Mouse (Mus musculus) midbrain, embryonic 16.5 days (tissue): ENCODE data around the gene Usp36. TPM values are rescaled to one million over a fixed set of nuclear protein-coding genes. Genes with fewer than 3 reads are reported as not detected.

Experiments
- ATAC-seq: fragments of 200-750 bp; cut with Nextera tagmentation; 2 replicates; pipeline ENCODE4 v1.8.0; 2017; ENCODE audit warnings: moderate TSS enrichment
- H3K27ac ChIP-seq: fragments of 300-500 bp; sonication (generic); 2 replicates; pipeline ENCODE4 v1.5.1; 2014; ENCODE audit warnings: mild to moderate bottlenecking, low read length, mixed read lengths
- H3K27me3 ChIP-seq: fragments of 300-500 bp; sonication (generic); 2 replicates; pipeline ENCODE4 v1.6.1; 2014; ENCODE audit warnings: low read depth, low read length, mixed read lengths; ENCODE audit not compliant: control insufficient read depth, insufficient read depth
- H3K36me3 ChIP-seq: fragments of 300-500 bp; sonication (generic); 2 replicates; pipeline ENCODE4 v1.6.1; 2014; ENCODE audit warnings: mild to moderate bottlenecking, low read length, moderate library complexity, mixed read lengths; ENCODE audit not compliant: control insufficient read depth, insufficient read depth
- H3K4me1 ChIP-seq: fragments of 300-500 bp; sonication (generic); 2 replicates; pipeline ENCODE4 v1.6.1; 2014; ENCODE audit warnings: mild to moderate bottlenecking, low read length, mixed read lengths; ENCODE audit not compliant: control insufficient read depth, insufficient read depth
- H3K4me2 ChIP-seq: fragments of 300-500 bp; sonication (generic); 2 replicates; pipeline ENCODE4 v1.6.1; 2014; ENCODE audit warnings: mild to moderate bottlenecking, low read length, mixed read lengths
- H3K4me3 ChIP-seq: fragments of 300-500 bp; sonication (generic); 2 replicates; pipeline ENCODE4 v1.5.1; 2014; ENCODE audit warnings: low read depth, mild to moderate bottlenecking, low read length, moderate library complexity, mixed read lengths
- H3K9ac ChIP-seq: fragments of 300-500 bp; sonication (generic); 2 replicates; pipeline ENCODE4 v1.6.1; 2014; ENCODE audit warnings: low read depth, low read length, mixed read lengths
- H3K9me3 ChIP-seq: fragments of 300-500 bp; sonication (generic); replicated peaks from 2 replicates; pipeline ENCODE4 v1.6.1; 2014; ENCODE audit warnings: mild to moderate bottlenecking, low read length, mixed read lengths; ENCODE audit not compliant: control insufficient read depth, poor library complexity, severe bottlenecking
- WGBS: fragments of 180-500 bp; shearing (Covaris S2); extraction: QIAGEN DNeasy Blood & Tissue Kit; methylation state at CpG from one replicate; pipeline ENCODE4 v1.1.7; 2014; 5-methylcytosine and 5-hydroxymethylcytosine counted together
- polyA plus RNA-seq: library from polyadenylated mRNA; unstranded; fragments of >200 nt; fragmentation: Nextera tagmentation; extraction: Ambion mirVana; gene quantifications from 2 replicates; pipeline ENCODE4 v1.2.1, GENCODE M21; 2015

Usp36 gene
- polyA plus RNA-seq, 1 experiment from 2014 or later, result 17.7 TPM

- no peaks in the 10 kb centered on the region for H3K9me3 ChIP-seq
- H3K36me3 ChIP-seq, result no peaks in the 10 kb centered on the region
- peak within 1 kb of the TSS; percentile 89 for H3K4me3 ChIP-seq
- peaks cover 13% of the 10 kb centered on the region for H3K4me1 ChIP-seq
- no peaks in the 10 kb centered on the region for H3K27me3 ChIP-seq
- under 1% methylated on average over 83 of the region's 86 CpGs for WGBS
- peak; percentile 93 for ATAC-seq
- peak within 1 kb of the TSS; percentile 90 for H3K9ac ChIP-seq
- peak within 1 kb of the TSS; percentile 68 for H3K27ac ChIP-seq
- H3K4me2 ChIP-seq, result peak within 1 kb of the TSS; percentile 96
Measured at GRCm38 (mm10) chr11:118248150-118249011, 41.7 kb downstream of the Usp36 start, which contains the start of gene Cyth1. Gene Cyth1 (minus strand): TSS chr11:118248592.

- Histone ChIP-seq H3K27ac (peak overlapping the region; percentile 68), H3K4me1 (peaks cover 13% of the 10 kb centered on the region), H3K9ac (peak overlapping the region; percentile 90), H3K27me3 (no peaks in the 10 kb centered on the region), H3K36me3 (no peaks in the 10 kb centered on the region), H3K4me2 (peak overlapping the region; percentile 96), H3K9me3 (no peaks in the 10 kb centered on the region), H3K4me3 (peak overlapping the region; percentile 89)
- peak; percentile 26 for ATAC-seq
- WGBS, result 2% methylated on average over 43 of the region's 43 CpGs
Measured at GRCm38 (mm10) chr11:118247359-118248095, 42.5 kb downstream of the Usp36 start.

- Histone ChIP-seq H3K4me2 (peak overlapping the region; percentile 96), H3K4me1 (peaks cover 13% of the 10 kb centered on the region), H3K27ac (no peak overlapping the region), H3K36me3 (no peaks in the 10 kb centered on the region), H3K27me3 (no peaks in the 10 kb centered on the region), H3K9me3 (no peaks in the 10 kb centered on the region), H3K9ac (peak overlapping the region; percentile 90), H3K4me3 (peak overlapping the region; percentile 89)
- WGBS, result 54% methylated on average over 5 of the region's 5 CpGs
- no peak for ATAC-seq
Measured at GRCm38 (mm10) chr11:118246724-118247123, 43.3 kb downstream of the Usp36 start.

- Histone ChIP-seq H3K9ac (no peak overlapping the region), H3K4me3 (no peak overlapping the region), H3K36me3 (no peaks in the 10 kb centered on the region), H3K27me3 (no peaks in the 10 kb centered on the region), H3K4me2 (no peak overlapping the region), H3K4me1 (peaks cover 17% of the 10 kb centered on the region), H3K9me3 (no peaks in the 10 kb centered on the region), H3K27ac (no peak overlapping the region)
- no peak for ATAC-seq
- WGBS, result 93% methylated on average over 2 of the region's 2 CpGs
Measured at GRCm38 (mm10) chr11:118245130-118245529, 44.9 kb downstream of the Usp36 start.

- Histone ChIP-seq H3K36me3 (no peaks in the 10 kb centered on the region), H3K4me2 (no peak overlapping the region), H3K9me3 (no peaks in the 10 kb centered on the region), H3K9ac (no peak overlapping the region), H3K27me3 (no peaks in the 10 kb centered on the region), H3K27ac (no peak overlapping the region), H3K4me1 (peaks cover 25% of the 10 kb centered on the region), H3K4me3 (no peak overlapping the region)
- WGBS, result 89% methylated on average over 6 of the region's 6 CpGs
- ATAC-seq, result no peak
Measured at GRCm38 (mm10) chr11:118243627-118244261, 46.3 kb downstream of the Usp36 start.

- ATAC-seq, result no peak
- Histone ChIP-seq H3K4me2 (no peak overlapping the region), H3K9ac (no peak overlapping the region), H3K36me3 (no peaks in the 10 kb centered on the region), H3K9me3 (no peaks in the 10 kb centered on the region), H3K4me3 (no peak overlapping the region), H3K27ac (no peak overlapping the region), H3K4me1 (peaks cover 25% of the 10 kb centered on the region), H3K27me3 (no peaks in the 10 kb centered on the region)
- 59% methylated on average over 4 of the region's 4 CpGs for WGBS
Measured at GRCm38 (mm10) chr11:118242506-118242905, 47.5 kb downstream of the Usp36 start.

DNA sequence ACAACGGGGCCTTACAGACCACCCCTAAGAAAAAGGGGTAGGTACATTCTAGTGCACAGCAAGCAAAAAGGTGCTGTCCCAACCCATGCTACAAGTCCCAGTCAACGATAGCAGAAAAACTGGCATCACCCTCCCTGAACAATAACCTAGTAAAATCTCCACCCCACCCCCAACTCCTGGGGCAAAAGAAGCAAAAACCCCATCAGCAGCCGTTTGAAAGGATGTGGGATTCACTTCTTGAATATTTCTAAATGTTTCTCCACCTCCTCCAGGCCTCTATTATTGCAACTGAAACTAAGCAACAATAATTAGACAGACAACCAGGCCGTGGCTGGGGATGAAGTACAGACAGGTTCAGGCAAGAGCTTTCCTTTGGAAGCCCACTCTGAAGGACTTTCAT, 49.7 kb downstream of the Usp36 start:
- H3K9ac ChIP-seq, result no peak overlapping the region
- no peak for ATAC-seq
- H3K27me3 ChIP-seq, result no peaks in the 10 kb centered on the region
- H3K4me1 ChIP-seq, result peaks cover 12% of the 10 kb centered on the region
- no peaks in the 10 kb centered on the region for H3K9me3 ChIP-seq
- no peak overlapping the region for H3K4me3 ChIP-seq
- no peaks in the 10 kb centered on the region for H3K36me3 ChIP-seq
- H3K4me2 ChIP-seq, result no peak overlapping the region
- WGBS, result 77% methylated on average over 4 of the region's 4 CpGs
- H3K27ac ChIP-seq, result no peak overlapping the region

DNA sequence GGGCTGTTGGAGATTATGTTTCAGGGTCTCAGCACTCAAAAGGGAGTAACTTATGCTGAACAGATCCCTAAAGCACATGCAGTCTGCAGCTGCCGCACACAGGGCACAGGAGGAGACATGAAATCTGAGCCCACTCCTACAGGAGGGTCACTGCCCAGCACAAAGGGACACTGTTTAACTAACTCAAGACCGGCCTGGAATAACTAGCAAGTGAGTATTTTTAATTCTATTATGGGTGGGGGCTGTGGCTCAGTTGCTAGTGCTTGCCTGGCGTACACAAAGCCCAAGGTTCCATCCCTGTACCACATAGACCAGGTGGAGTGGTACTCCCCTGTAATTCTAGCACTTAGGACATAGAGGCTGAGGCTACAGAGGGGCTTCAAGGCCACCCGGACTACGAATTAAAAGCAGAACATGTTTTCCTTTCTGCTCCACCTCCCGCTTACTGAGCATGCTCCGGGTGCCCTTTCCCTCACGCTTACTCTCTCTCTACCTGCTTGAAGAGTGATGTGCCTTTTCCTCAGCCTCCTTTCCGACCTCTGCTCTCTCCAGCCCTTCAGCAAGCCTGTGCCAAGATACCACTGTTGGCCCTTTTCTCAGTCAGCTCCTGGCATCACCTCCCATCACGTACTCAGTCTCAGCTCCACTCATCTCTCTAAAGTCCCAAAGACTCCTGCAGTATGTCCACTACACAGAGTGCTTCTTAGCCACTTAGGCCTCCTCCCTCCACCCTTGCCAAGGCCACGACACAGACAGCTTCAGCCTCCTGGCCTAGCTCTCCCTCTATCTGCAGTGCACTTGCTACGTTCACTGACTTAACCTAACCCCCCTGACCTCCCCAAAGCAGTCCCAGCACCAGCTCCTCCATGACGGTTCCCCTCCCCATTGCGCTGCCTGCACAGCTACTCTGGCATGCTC, 50.5 kb downstream of the Usp36 start:
- Histone ChIP-seq H3K9me3 (no peaks in the 10 kb centered on the region), H3K4me1 (peaks cover 12% of the 10 kb centered on the region), H3K4me3 (no peak overlapping the region), H3K27me3 (no peaks in the 10 kb centered on the region), H3K27ac (no peak overlapping the region), H3K4me2 (no peak overlapping the region), H3K9ac (no peak overlapping the region), H3K36me3 (no peaks in the 10 kb centered on the region)
- WGBS, result 54% methylated on average over 14 of the region's 14 CpGs
- ATAC-seq, result no peak
